Mouse (Mus musculus) cerebellum, postnatal 14 days (tissue): ENCODE measurements around the gene Tmem18.

Experiments used
- DNase-seq, 2 experiments: peaks; one replicate each; pipeline ENCODE4 v3.0.0; 2021; ENCODE audit warnings: mixed read lengths in 2 of 2

Gene Tmem18

GRCm38 (mm10) chr12:30584356-30584740 is at the start of gene Tmem18:
Gene Tmem18 (plus strand): TSS chr12:30584426.
- DNase-seq: peak; percentile 87 to 88

- DNase-seq: no peak
These were observed 26.9 kb upstream of the Tmem18 start for GRCm38 (mm10) chr12:30557349-30557748.

- DNase-seq: no peak
These were observed 22.8 kb upstream of the Tmem18 start for GRCm38 (mm10) chr12:30561411-30561810.

- DNase-seq: no peak
These were observed 12.2 kb upstream of the Tmem18 start for GRCm38 (mm10) chr12:30572075-30572474.

- DNase-seq: no peak
These were observed 8.3 kb upstream of the Tmem18 start for GRCm38 (mm10) chr12:30575952-30576351.

GRCm38 (mm10) chr12:30578019-30578418 is 6.2 kb upstream of the Tmem18 start:
- DNase-seq: peak; percentile 86 to 87

GRCm38 (mm10) chr12:30581277-30581676 is 2.9 kb upstream of the Tmem18 start:
- DNase-seq: no peak

GRCm38 (mm10) chr12:30583586-30584355 is 455 bp upstream of the Tmem18 start:
- DNase-seq: no peak

- no peak for DNase-seq
These were observed 637 bp downstream of the Tmem18 start for GRCm38 (mm10) chr12:30584863-30585262.

- DNase-seq: no peak
These were observed 7.6 kb downstream of the Tmem18 start for GRCm38 (mm10) chr12:30591832-30592231.

- peak; percentile 70 to 79 for DNase-seq
These were observed 12.7 kb downstream of the Tmem18 start for GRCm38 (mm10) chr12:30596818-30597407.

GRCm38 (mm10) chr12:30598955-30599354 is 14.7 kb downstream of the Tmem18 start:
- peak; percentile 27 to 39 for DNase-seq

GRCm38 (mm10) chr12:30599474-30599873 is 15.2 kb downstream of the Tmem18 start:
- DNase-seq: no peak

GRCm38 (mm10) chr12:30599997-30600396 is 15.8 kb downstream of the Tmem18 start:
- no peak for DNase-seq

GRCm38 (mm10) chr12:30604012-30604411 is 19.8 kb downstream of the Tmem18 start:
- no peak for DNase-seq

- no peak for DNase-seq
These were observed 20.6 kb downstream of the Tmem18 start for GRCm38 (mm10) chr12:30604876-30605275.

GRCm38 (mm10) chr12:30605941-30606340 is 21.7 kb downstream of the Tmem18 start:
- no peak for DNase-seq

- DNase-seq: no peak
These were observed 22.5 kb downstream of the Tmem18 start for GRCm38 (mm10) chr12:30606743-30607142.

GRCm38 (mm10) chr12:30618425-30618824 is 34.2 kb downstream of the Tmem18 start:
- DNase-seq: no peak

- no peak for DNase-seq
These were observed 44.2 kb downstream of the Tmem18 start for GRCm38 (mm10) chr12:30628466-30628865.

- DNase-seq: no peak
These were observed 50.3 kb downstream of the Tmem18 start for GRCm38 (mm10) chr12:30634534-30634933.
